Comparison of ENCODE assay signal across 10 mouse cellular contexts in genomic region chr3:138517881-138518280, GRCm38 (mm10). TPM values are rescaled to one million over a fixed set of nuclear protein-coding genes. Genes with fewer than 3 reads are reported as not detected.
DNase-seq lines count a peak whose midpoint lies in the region; ATAC-seq and TF ChIP-seq lines count a peak whose summit lies in the region.
"Had no signal": no experiment of that assay in that cellular context is flagged by ENCODE, and none has a peak within 500 bp of the region (broad histone marks: within the 10 kb centered on the region; RNA-seq: fewer than 3 reads in every experiment).

No protein-coding gene starts in this region.

- no peak overlapping the region for H3K4me2 ChIP-seq in CH12.LX (ENCODE audit: insufficient read depth, low read depth, poor library complexity, severe bottlenecking)

- H3K9me3 ChIP-seq in CH12.LX (replicated peaks; ENCODE audit: low read length) = no peaks in the 10 kb centered on the region

- H3K4me3 ChIP-seq in kidney, adult 2 months (ENCODE audit: insufficient read depth, low read depth, low read length) = no peak overlapping the region
- no peak overlapping the region for H3K4me3 ChIP-seq in CH12.LX (replicated peaks in 1 of 3; ENCODE audit: low read depth in 2 of 3, low read length in 2 of 3, poor library complexity in 1 of 3)
- no peak overlapping the region for H3K4me3 ChIP-seq in spleen, adult 2 months (ENCODE audit: extremely low read depth, insufficient read depth, insufficient read length)

- TF ChIP-seq EP300 in CH12.LX (IDR thresholded peaks at IDR 0.05; ENCODE audit: low read length) = no peak

- H3K27ac ChIP-seq in kidney, adult 2 months (ENCODE audit: insufficient read depth, low read depth, low read length) = no peak overlapping the region
- no peak overlapping the region for H3K27ac ChIP-seq in CH12.LX (ENCODE audit: insufficient read depth, low read depth)
- no peak overlapping the region for H3K27ac ChIP-seq in spleen, adult 2 months (ENCODE audit: insufficient read depth, low read length)

- peak; percentile 53 for ATAC-seq in granulocyte monocyte progenitor cell, adult 5-6 weeks (replicated peaks; ENCODE audit: poor library complexity, severe bottlenecking)
- ATAC-seq: forebrain, postnatal 0 days had no signal

- DNase-seq in kidney, adult 2 months = peak; percentile 26
- DNase-seq in kidney, adult 18-20 months = no peak
- DNase-seq in CH12.LX (ENCODE audit: extremely low read depth) = peak; percentile 56
- peak in 1 of 2 experiments; percentile 21 for DNase-seq in spleen, adult 2 months (ENCODE audit: low read depth in 1 of 2, low spot score in 2 of 2)
- DNase-seq in frontal cortex, adult 2 months (ENCODE audit: extremely low spot score in 1 of 2, low spot score in 1 of 2) = no peak
- DNase-seq in gastrocnemius, postnatal 14 days = no peak
- DNase-seq in layer of hippocampus, adult 11-12 months (ENCODE audit: low spot score) = no peak
- DNase-seq: cerebellum, postnatal 25 days; forebrain, postnatal 0 days had no signal

- H3K36me3 ChIP-seq in kidney, adult 2 months (ENCODE audit: control insufficient read depth, insufficient read depth, low read length) = no peaks in the 10 kb centered on the region
- H3K36me3 ChIP-seq in CH12.LX (replicated peaks in 1 of 2; ENCODE audit: control insufficient read depth in 1 of 2, insufficient read depth in 1 of 2, low read length in 1 of 2) = no peaks in the 10 kb centered on the region
- no peaks in the 10 kb centered on the region for H3K36me3 ChIP-seq in spleen, adult 2 months (ENCODE audit: control insufficient read depth, insufficient read depth, low read length)

- dilution Hi-C loops in CH12.LX (cut with MboI; ENCODE audit: extremely low pct_ligation_motif_present, extremely low pct_unique_long_range_greater_than_20kb, low sequenced_read_pairs) = no loop called here

- no peaks in the 10 kb centered on the region for H3K27me3 ChIP-seq in kidney, adult 2 months (replicated peaks; ENCODE audit: control insufficient read depth, insufficient read depth, low read length)
- no peaks in the 10 kb centered on the region for H3K27me3 ChIP-seq in CH12.LX (replicated peaks)
- H3K27me3 ChIP-seq in spleen, adult 2 months (ENCODE audit: control insufficient read depth, insufficient read depth, low read length) = no peaks in the 10 kb centered on the region

- TF ChIP-seq POLR2A in kidney, adult 2 months (IDR thresholded peaks at IDR 0.05; ENCODE audit: low read depth, low read length) = no peak
- no peak for TF ChIP-seq POLR2A in CH12.LX (IDR thresholded peaks at IDR 0.05; ENCODE audit: low read depth, low read length)
- no peak for TF ChIP-seq POLR2A in spleen, adult 2 months (IDR thresholded peaks at IDR 0.05; ENCODE audit: low read depth, low read length)

- WGBS in kidney, adult 2 months = 77% methylated on average over 3 of the region's 3 CpGs
- 71% methylated on average over 3 of the region's 3 CpGs for WGBS in spleen, adult 2 months

- H3K79me2 ChIP-seq in CH12.LX (replicated peaks; ENCODE audit: control insufficient read depth, extremely low read depth, insufficient read depth, poor library complexity, severe bottlenecking) = no peaks in the 10 kb centered on the region

- intact Hi-C loops in gastrocnemius, postnatal 14 days (cut with DNase I; ENCODE audit: low total_unique reads) = no loop called here

- TF ChIP-seq RAD21 in CH12.LX (IDR thresholded peaks at IDR 0.05; ENCODE audit: low read depth, low read length) = peak; percentile 73

- TF ChIP-seq CTCF in kidney, adult 2 months (conservative IDR thresholded peaks at IDR 0.05; ENCODE audit: insufficient read depth, insufficient read length, low read depth, low read length) = peak; percentile 55
- peak; percentile 57 to 71; a peak in 3 of 4 replicates for TF ChIP-seq CTCF in CH12.LX (conservative IDR thresholded peaks at IDR 0.05 in 1 of 2, IDR thresholded peaks at IDR 0.05 in 1 of 2; ENCODE audit: low read depth in 2 of 2, low read length in 2 of 2)
- TF ChIP-seq CTCF in spleen, adult 2 months (IDR thresholded peaks at IDR 0.05; ENCODE audit: extremely low read depth, insufficient read depth, insufficient read length, insufficient replicate concordance) = peak; percentile 14; the same call in 1 of the 2 replicates

- no peak overlapping the region for H3K9ac ChIP-seq in CH12.LX (ENCODE audit: insufficient read depth, low read depth)
- H3K9ac ChIP-seq: forebrain, postnatal 0 days had no signal

- H3K4me1 ChIP-seq in kidney, adult 2 months (ENCODE audit: control insufficient read depth, insufficient read depth, low read length) = no peaks in the 10 kb centered on the region; the same call in 1 of the 2 replicates
- H3K4me1 ChIP-seq in CH12.LX (ENCODE audit: control insufficient read depth in 1 of 2, insufficient read depth in 2 of 2) = 0 out of 4 replicates have a peak, but pooled peaks cover 2 to 3% of the 10 kb centered on the region in 2 experiments
- no peaks in the 10 kb centered on the region for H3K4me1 ChIP-seq in spleen, adult 2 months (ENCODE audit: control insufficient read depth, insufficient read depth, insufficient read length)

- in situ Hi-C loops in CH12.LX (cut with MboI; ENCODE audit: low pct_ligation_motif_present, low pct_unique_long_range_greater_than_20kb, low sequenced_read_pairs) = no loop called here

TF ChIP-seq in CH12.LX, 34 proteins besides CTCF, POLR2A, EP300 and RAD21:
- TF ChIP-seq MAX (IDR thresholded peaks at IDR 0.05; ENCODE audit: low read length) (peak; percentile 63; the same call in 1 of the 2 replicates), TCF12 (IDR thresholded peaks at IDR 0.05; ENCODE audit: low read depth, low read length) (no peak), HCFC1 (IDR thresholded peaks at IDR 0.05; ENCODE audit: low read depth, low read length) (0 out of 2 replicates have a peak, but pooled peaks have one; percentile 28), ZNF384 (IDR thresholded peaks at IDR 0.05; ENCODE audit: low read depth, low read length) (peak; percentile 20; the same call in 1 of the 2 replicates), JUND (conservative IDR thresholded peaks at IDR 0.05; ENCODE audit: low read depth, low read length) (peak; percentile 29; the same call in 1 of the 2 replicates), MEF2A (IDR thresholded peaks at IDR 0.05; ENCODE audit: borderline replicate concordance, low read depth, low read length) (no peak), CHD2 (IDR thresholded peaks at IDR 0.05; ENCODE audit: low read length) (no peak), SMC3 (IDR thresholded peaks at IDR 0.05; ENCODE audit: low read depth, low read length) (peak; percentile 59), SIN3A (IDR thresholded peaks at IDR 0.05; ENCODE audit: low read length) (0 out of 2 replicates have a peak, but pooled peaks have one; percentile 26), MYC (IDR thresholded peaks at IDR 0.05; ENCODE audit: low read depth, low read length) (peak; percentile 83)
TF ChIP-seq in CH12.LX: peak in this region for 7.

RNA-seq across cellular contexts. Expression of gene Eif4e, which starts 8.1 kb away (rescaled TPM):
- polyA plus RNA-seq in kidney, adult 2 months (2012; rRNA removed) = 17.5 and 33.6 TPM in 2 replicates
- total RNA-seq in CH12.LX (2012; rRNA removed) = 490 and 629 TPM in 2 replicates
- total RNA-seq in CH12.LX (2014; rRNA removed) = 590 and 677 TPM in 2 replicates
- polyA plus RNA-seq in CH12.LX (2012; ENCODE audit: insufficient read length, low read depth) = 850 and 889 TPM in 2 replicates
- 179 and 203 TPM in 2 replicates for total RNA-seq in granulocyte monocyte progenitor cell, adult 5-6 weeks (2014; fragmentation: Nextera tagmentation)
- total RNA-seq in granulocyte monocyte progenitor cell, adult 5-6 weeks (2017) = 188 and 220 TPM in 2 replicates
- polyA plus RNA-seq in spleen, adult 2 months (2012; rRNA removed) = 5.3 and 7.7 TPM in 2 replicates
- polyA plus RNA-seq in frontal cortex, adult 2 months (2012; rRNA removed) = 137 and 188 TPM in 2 replicates
- 100 to 1,000 TPM; 101 to 108 TPM for total RNA-seq in gastrocnemius, postnatal 14 days (2021)

RNA-seq across cellular contexts. Expression of gene Metap1, which starts 28.6 kb away (rescaled TPM):
- 19.9 and 22.6 TPM in 2 replicates for polyA plus RNA-seq in kidney, adult 2 months (2012; rRNA removed)
- 77.9 and 97.6 TPM in 2 replicates for total RNA-seq in CH12.LX (2012; rRNA removed)
- total RNA-seq in CH12.LX (2014; rRNA removed) = 163 and 183 TPM in 2 replicates
- polyA plus RNA-seq in CH12.LX (2012; ENCODE audit: insufficient read length, low read depth) = 143 and 154 TPM in 2 replicates
- total RNA-seq in granulocyte monocyte progenitor cell, adult 5-6 weeks (2014; fragmentation: Nextera tagmentation) = 38.7 and 45.3 TPM in 2 replicates
- 45.5 and 54.0 TPM in 2 replicates for total RNA-seq in granulocyte monocyte progenitor cell, adult 5-6 weeks (2017)
- polyA plus RNA-seq in spleen, adult 2 months (2012; rRNA removed) = 6.6 and 8.5 TPM in 2 replicates
- 37.9 and 40.1 TPM in 2 replicates for polyA plus RNA-seq in frontal cortex, adult 2 months (2012; rRNA removed)
- total RNA-seq in gastrocnemius, postnatal 14 days (2021) = 10 to 100 TPM; 43.5 to 44.8 TPM

Comparison
In these comparisons a context has a peak if more than half of its experiments do, and no peak if none do; other contexts are left out.
1. DNase-seq: peak in kidney, adult 2 months (single experiment) and CH12.LX (single experiment); none in kidney, adult 18-20 months (single experiment), frontal cortex, adult 2 months (0 of 2), gastrocnemius, postnatal 14 days (single experiment) and layer of hippocampus, adult 11-12 months (single experiment).
2. CTCF ChIP-seq: peak in every context shown above with its lines; median percentile 64 in CH12.LX; 55 in kidney, adult 2 months; 14 in spleen, adult 2 months.